Mouse (Mus musculus) brain, embryonic 14.5 days (tissue): ENCODE measurements at regions not wholly inside any gene's neighbourhood (a gene's known extent, or its start where the extent isn't known, plus 50 kb on each side); places are given as distances from the start of the nearest gene placed in this dataset.

Source experiments
- DNase-seq: peaks from one replicate; pipeline ENCODE4 v3.0.0-alpha.2; 2011; ENCODE audit warnings: low read depth
- CTCF ChIP-seq: fragments of 200-500 bp; IDR thresholded peaks from 2 replicates; pipeline ENCODE4 v1.5.1; 2012; ENCODE audit warnings: inconsistent platforms, mild to moderate bottlenecking, moderate library complexity, borderline replicate concordance; ENCODE audit not compliant: insufficient read depth, insufficient read length; ENCODE audit errors: extremely low read depth
- POLR2A ChIP-seq: fragments of 200-500 bp; IDR thresholded peaks from 2 replicates; pipeline ENCODE4 v1.6.1; 2012; ENCODE audit warnings: mild to moderate bottlenecking, inconsistent platforms, borderline replicate concordance; ENCODE audit not compliant: poor library complexity, insufficient read depth, insufficient read length, severe bottlenecking; ENCODE audit errors: extremely low read depth

- TF ChIP-seq CTCF (peak; percentile 42; the same call in 1 of the 2 replicates), POLR2A (no peak)
- DNase-seq: no peak
Observed at GRCm38 (mm10) chr17:85877426-85877825, 189.4 kb upstream of the Six2 start.

- no peak for TF ChIP-seq POLR2A
- no peak for TF ChIP-seq CTCF
- no peak for DNase-seq
Observed at GRCm38 (mm10) chr17:85876853-85877252, 188.8 kb upstream of the Six2 start.

- TF ChIP-seq CTCF: no peak
- TF ChIP-seq POLR2A: no peak
Observed at GRCm38 (mm10) chr17:85873853-85874586, 185.9 kb upstream of the Six2 start.

GRCm38 (mm10) chr17:85872903-85873413 lies 184.9 kb upstream of the Six2 start:
- peak; percentile 26 for DNase-seq
- TF ChIP-seq CTCF (no peak), POLR2A (no peak)

More at GRCm38 (mm10) chr17:85873853-85874586, 185.9 kb upstream of the Six2 start:
- peak; percentile 93 for DNase-seq

- DNase-seq: no peak
- TF ChIP-seq POLR2A (no peak), CTCF (no peak)
Observed at GRCm38 (mm10) chr17:85870406-85870805, 182.3 kb upstream of the Six2 start.

- peak; percentile 49 for DNase-seq
- no peak for TF ChIP-seq POLR2A
- TF ChIP-seq CTCF: no peak
Observed at GRCm38 (mm10) chr17:85869179-85869578, 181.1 kb upstream of the Six2 start.

DNA sequence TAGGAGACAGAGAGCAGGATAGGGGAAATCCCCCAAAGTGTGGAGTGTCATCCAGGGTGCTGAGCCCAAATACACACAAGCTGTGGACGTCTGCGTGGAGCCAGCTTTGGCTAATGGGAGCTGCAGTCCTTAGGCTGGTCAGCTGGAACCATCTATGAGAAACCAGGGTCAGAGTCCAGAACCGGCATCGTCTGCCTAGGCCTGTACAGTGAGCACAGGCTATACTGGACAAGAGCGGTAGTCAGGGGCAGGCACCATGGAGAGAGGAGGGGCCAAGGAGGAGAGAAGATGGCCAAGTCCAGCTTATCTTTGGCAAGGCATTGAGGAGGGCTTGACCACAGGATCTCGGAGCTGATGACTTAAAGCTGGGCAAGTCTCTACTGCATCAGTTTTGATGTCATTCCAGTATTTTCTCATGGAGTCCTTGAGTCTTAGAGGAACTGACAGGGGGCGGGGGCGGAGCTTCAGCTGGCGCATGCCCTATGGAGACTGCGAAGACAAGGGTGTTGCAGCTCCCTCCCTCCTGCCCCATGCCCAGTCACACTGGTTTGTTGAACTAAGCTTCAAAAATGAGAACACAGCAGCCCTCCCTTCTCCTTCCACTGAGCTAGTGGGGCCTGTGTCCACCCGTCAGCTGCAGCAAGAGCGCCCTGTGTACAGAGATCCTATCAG lies 180.0 kb upstream of the Six2 start:
- DNase-seq: peak; percentile 24
- TF ChIP-seq CTCF: no peak
- no peak for TF ChIP-seq POLR2A

- no peak for DNase-seq
- TF ChIP-seq POLR2A (no peak), CTCF (no peak)
Observed at GRCm38 (mm10) chr17:85866581-85866980, 178.5 kb upstream of the Six2 start.

DNA sequence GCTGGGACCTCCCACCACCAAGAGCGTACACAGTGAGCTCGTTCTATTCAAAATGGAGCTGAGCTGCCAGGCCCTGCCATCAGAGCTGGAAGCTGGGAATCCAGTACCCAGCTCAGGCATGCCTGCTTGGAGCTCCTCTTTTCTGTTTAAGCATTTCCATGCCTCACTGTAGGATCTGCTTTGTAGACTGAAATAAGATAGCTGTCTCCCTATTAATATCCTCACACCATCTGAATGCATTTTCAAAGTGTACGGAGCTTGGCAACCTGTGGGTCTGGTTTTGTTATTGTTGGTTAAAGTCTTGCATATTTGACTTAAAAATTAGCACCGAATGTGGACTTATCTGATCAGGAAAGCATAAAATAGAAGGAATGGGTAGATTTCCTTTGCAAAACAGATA lies 177.9 kb upstream of the Six2 start:
- no peak for TF ChIP-seq POLR2A
- TF ChIP-seq CTCF: no peak

GRCm38 (mm10) chr17:85861328-85861727 lies 173.3 kb upstream of the Six2 start:
- no peak for DNase-seq
- TF ChIP-seq CTCF (no peak), POLR2A (no peak)

More for the DNA sequence above, 177.9 kb upstream of the Six2 start:
- DNase-seq: no peak

DNA sequence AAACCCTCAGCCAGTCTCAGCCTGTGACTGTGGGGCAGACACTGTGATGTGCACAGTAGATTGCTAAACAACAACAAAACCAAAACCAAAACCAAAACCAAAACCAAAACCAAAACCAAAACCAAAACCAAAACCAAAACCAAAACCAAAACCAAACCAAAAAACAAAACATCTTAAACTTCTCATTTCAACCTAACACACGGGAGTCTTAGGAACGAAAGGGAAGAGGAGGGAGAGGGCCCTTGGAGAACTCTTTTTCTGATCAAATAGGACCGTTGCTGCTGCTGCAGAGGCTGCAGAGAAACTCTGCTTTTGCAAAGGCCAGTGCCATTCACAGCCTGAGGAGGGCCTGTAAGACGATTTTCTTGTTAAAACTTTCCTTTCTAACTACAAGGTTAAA lies 172.7 kb upstream of the Six2 start:
- no peak for DNase-seq
- TF ChIP-seq POLR2A (no peak), CTCF (no peak)
